Mouse (Mus musculus) ovary, postnatal 10 days (tissue): ENCODE measurements around the gene Gm49711.

Experiments used
- DNase-seq: peaks from one replicate; pipeline ENCODE4 v3.0.0; 2022; ENCODE audit warnings: low spot score

Gene Gm49711

GRCm38 (mm10) chr16:92057852-92058643 lies at the start of gene Gm49711, which contains the start of the genes Mrps6 and Slc5a3:
TSS of gene Gm49711 (plus strand) at chr16:92058316.
TSS of gene Mrps6 (plus strand) at chr16:92058270.
TSS of gene Slc5a3 (plus strand) at chr16:92058322.
- peak; percentile 92 for DNase-seq

GRCm38 (mm10) chr16:92009586-92009985 lies 48.5 kb upstream of the Gm49711 start:
- DNase-seq, result no peak

GRCm38 (mm10) chr16:92016792-92017191 lies 41.3 kb upstream of the Gm49711 start:
- no peak for DNase-seq

GRCm38 (mm10) chr16:92019141-92020118 lies 38.7 kb upstream of the Gm49711 start:
- DNase-seq, result peak; percentile 10

- no peak for DNase-seq
Observed at GRCm38 (mm10) chr16:92021656-92022400, 36.3 kb upstream of the Gm49711 start.

- DNase-seq, result no peak
Observed at GRCm38 (mm10) chr16:92022494-92023283, 35.4 kb upstream of the Gm49711 start.

- DNase-seq, result no peak
Observed at GRCm38 (mm10) chr16:92033286-92033685, 24.8 kb upstream of the Gm49711 start.

GRCm38 (mm10) chr16:92034676-92035075 lies 23.4 kb upstream of the Gm49711 start:
- no peak for DNase-seq

- DNase-seq, result no peak
Observed at GRCm38 (mm10) chr16:92036701-92037100, 21.4 kb upstream of the Gm49711 start.

- no peak for DNase-seq
Observed at GRCm38 (mm10) chr16:92037891-92038607, 20.1 kb upstream of the Gm49711 start.

GRCm38 (mm10) chr16:92039421-92039820 lies 18.7 kb upstream of the Gm49711 start:
- no peak for DNase-seq

GRCm38 (mm10) chr16:92039966-92040365 lies 18.1 kb upstream of the Gm49711 start:
- DNase-seq, result no peak

- no peak for DNase-seq
Observed at GRCm38 (mm10) chr16:92051777-92052310, 6.3 kb upstream of the Gm49711 start.

GRCm38 (mm10) chr16:92052569-92052968 lies 5.5 kb upstream of the Gm49711 start:
- no peak for DNase-seq

- no peak for DNase-seq
Observed at GRCm38 (mm10) chr16:92056711-92057110, 1.4 kb upstream of the Gm49711 start.

GRCm38 (mm10) chr16:92057456-92057851 lies 662 bp upstream of the Gm49711 start:
- no peak for DNase-seq

GRCm38 (mm10) chr16:92058644-92059620 lies 816 bp downstream of the Gm49711 start:
- DNase-seq, result no peak

- DNase-seq, result no peak
Observed at GRCm38 (mm10) chr16:92060213-92060612, 2.1 kb downstream of the Gm49711 start.

GRCm38 (mm10) chr16:92061586-92061985 lies 3.5 kb downstream of the Gm49711 start:
- DNase-seq, result no peak
